In the genomic region with DNA sequence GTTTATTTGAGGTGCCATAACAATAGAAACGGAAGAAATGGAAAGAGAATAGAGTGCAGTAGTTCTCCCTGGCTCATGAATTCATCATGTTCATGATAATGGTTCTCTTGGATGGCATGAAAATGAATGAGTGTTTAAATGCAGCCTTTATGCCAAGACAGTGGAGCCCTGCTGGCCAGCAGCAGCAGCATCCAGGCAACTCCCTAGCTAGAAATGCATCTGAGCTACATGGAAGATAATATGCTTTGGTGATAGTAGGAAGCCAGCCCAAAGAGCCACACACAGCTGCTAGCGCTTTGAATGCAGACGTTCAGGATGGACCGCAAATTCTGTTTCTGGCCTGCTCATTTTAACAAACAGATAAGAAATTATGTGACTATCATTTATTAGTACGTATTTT, we compare ENCODE assay signal across 19 mouse cellular contexts.
DNase-seq lines count a peak whose midpoint lies in the region; ATAC-seq lines count a peak whose summit lies in the region.
"Had no signal": no experiment of that assay in that cellular context is flagged by ENCODE, and none has a peak within 500 bp of the region (broad histone marks: within the 10 kb centered on the region; RNA-seq: fewer than 3 reads in every experiment).

No protein-coding gene starts in this region.

- no peaks in the 10 kb centered on the region for H3K36me3 ChIP-seq in midbrain, embryonic 14.5 days (ENCODE audit: control insufficient read depth, insufficient read depth, low read length)
- H3K36me3 ChIP-seq in midbrain, embryonic 13.5 days = no peaks in the 10 kb centered on the region
- H3K36me3 ChIP-seq in hindbrain, embryonic 15.5 days = no peaks in the 10 kb centered on the region
- no peaks in the 10 kb centered on the region for H3K36me3 ChIP-seq in neural tube, embryonic 15.5 days
- H3K36me3 ChIP-seq: limb, embryonic 10.5 days; liver, embryonic 12.5 days; lung, embryonic 15.5 days; stomach, embryonic 15.5 days had no signal

- H3K4me2 ChIP-seq in midbrain, embryonic 14.5 days (ENCODE audit: low read length) = no peak overlapping the region
- H3K4me2 ChIP-seq in midbrain, embryonic 13.5 days (replicated peaks) = no peak overlapping the region
- H3K4me2 ChIP-seq in hindbrain, embryonic 15.5 days = no peak overlapping the region
- no peak overlapping the region for H3K4me2 ChIP-seq in neural tube, embryonic 15.5 days
- H3K4me2 ChIP-seq: liver, embryonic 12.5 days; lung, embryonic 15.5 days; stomach, embryonic 15.5 days had no signal

- H3K9me3 ChIP-seq in midbrain, embryonic 14.5 days (ENCODE audit: control insufficient read depth, low read length) = no peaks in the 10 kb centered on the region
- no peaks in the 10 kb centered on the region for H3K9me3 ChIP-seq in midbrain, embryonic 13.5 days
- H3K9me3 ChIP-seq in hindbrain, embryonic 15.5 days = no peaks in the 10 kb centered on the region
- H3K9me3 ChIP-seq in neural tube, embryonic 15.5 days (replicated peaks) = no peaks in the 10 kb centered on the region
- H3K9me3 ChIP-seq: limb, embryonic 10.5 days; liver, embryonic 12.5 days; lung, embryonic 15.5 days; stomach, embryonic 15.5 days had no signal

- ATAC-seq in cerebellum, adult (ENCODE audit: insufficient number of reproducible peaks, low FRiP score, low TSS enrichment) = no peak
- peak; percentile 50; the same call in 1 of the 2 replicates for ATAC-seq in midbrain, embryonic 14.5 days (ENCODE audit: low FRiP score, low TSS enrichment)
- ATAC-seq in midbrain, embryonic 13.5 days = no peak
- peak; percentile 71; the same call in 1 of the 2 replicates for ATAC-seq in hindbrain, embryonic 15.5 days (ENCODE audit: low FRiP score, low read depth)
- peak; percentile 68; the same call in 1 of the 2 replicates for ATAC-seq in neural tube, embryonic 15.5 days (ENCODE audit: low FRiP score)
- ATAC-seq in megakaryocyte progenitor cell, adult 5-6 weeks (replicated peaks; ENCODE audit: poor library complexity) = no peak
- ATAC-seq: activated CD4-positive, CD25-positive, alpha-beta regulatory T cell, adult 4 months; liver, embryonic 12.5 days had no signal

- no peak overlapping the region for H3K4me3 ChIP-seq in midbrain, embryonic 14.5 days (replicated peaks; ENCODE audit: low read depth, low read length)
- no peak overlapping the region for H3K4me3 ChIP-seq in midbrain, embryonic 13.5 days (replicated peaks)
- H3K4me3 ChIP-seq in hindbrain, embryonic 15.5 days = no peak overlapping the region
- no peak overlapping the region for H3K4me3 ChIP-seq in neural tube, embryonic 15.5 days (replicated peaks)
- H3K4me3 ChIP-seq: limb, embryonic 10.5 days; liver, embryonic 12.5 days; lung, embryonic 15.5 days; stomach, embryonic 15.5 days had no signal

- H3K27me3 ChIP-seq in midbrain, embryonic 14.5 days (ENCODE audit: control insufficient read depth, insufficient read depth, low read length) = no peaks in the 10 kb centered on the region
- no peaks in the 10 kb centered on the region for H3K27me3 ChIP-seq in midbrain, embryonic 13.5 days
- no peaks in the 10 kb centered on the region for H3K27me3 ChIP-seq in hindbrain, embryonic 15.5 days
- no peaks in the 10 kb centered on the region for H3K27me3 ChIP-seq in neural tube, embryonic 15.5 days (replicated peaks)
- H3K27me3 ChIP-seq: CH12.LX; liver, embryonic 12.5 days; lung, embryonic 15.5 days; stomach, embryonic 15.5 days had no signal

- no peak overlapping the region for H3K27ac ChIP-seq in midbrain, embryonic 14.5 days (replicated peaks; ENCODE audit: low read depth, low read length)
- no peak overlapping the region for H3K27ac ChIP-seq in midbrain, embryonic 13.5 days
- peak overlapping the region; percentile 51 for H3K27ac ChIP-seq in hindbrain, embryonic 15.5 days (replicated peaks)
- no peak overlapping the region for H3K27ac ChIP-seq in neural tube, embryonic 15.5 days (replicated peaks)
- H3K27ac ChIP-seq: limb, embryonic 10.5 days; liver, embryonic 12.5 days; lung, embryonic 15.5 days; stomach, embryonic 15.5 days had no signal

- no peak overlapping the region for H3K9ac ChIP-seq in midbrain, embryonic 14.5 days (replicated peaks; ENCODE audit: low read length)
- H3K9ac ChIP-seq in midbrain, embryonic 13.5 days (replicated peaks) = no peak overlapping the region
- H3K9ac ChIP-seq in hindbrain, embryonic 15.5 days = no peak overlapping the region
- H3K9ac ChIP-seq in neural tube, embryonic 15.5 days (replicated peaks) = no peak overlapping the region
- H3K9ac ChIP-seq: liver, embryonic 12.5 days; lung, embryonic 15.5 days; stomach, embryonic 15.5 days had no signal

- no peaks in the 10 kb centered on the region for H3K4me1 ChIP-seq in midbrain, embryonic 14.5 days (ENCODE audit: control insufficient read depth, insufficient read depth, low read length)
- H3K4me1 ChIP-seq in midbrain, embryonic 13.5 days (replicated peaks) = 0 out of 2 replicates have a peak, but pooled peaks cover 3% of the 10 kb centered on the region
- 0 out of 2 replicates have a peak, but pooled peaks cover 4% of the 10 kb centered on the region for H3K4me1 ChIP-seq in hindbrain, embryonic 15.5 days (replicated peaks)
- peaks cover 3% of the 10 kb centered on the region; the same call in 1 of the 2 replicates for H3K4me1 ChIP-seq in neural tube, embryonic 15.5 days
- H3K4me1 ChIP-seq: limb, embryonic 10.5 days; liver, embryonic 12.5 days; lung, embryonic 15.5 days; stomach, embryonic 15.5 days had no signal

- 56% methylated on average over 5 of the region's 5 CpGs for WGBS in midbrain, embryonic 14.5 days
- WGBS in midbrain, embryonic 13.5 days = 62% methylated on average over 5 of the region's 5 CpGs
- 26% methylated on average over 5 of the region's 5 CpGs for WGBS in hindbrain, embryonic 15.5 days
- 28% methylated on average over 5 of the region's 5 CpGs for WGBS in neural tube, embryonic 15.5 days

- DNase-seq in cerebellum, postnatal 10 days = peak; percentile 16 to 32
- peak; percentile 47 for DNase-seq in midbrain, embryonic 14.5 days
- no peak for DNase-seq in testis, postnatal 14 days (ENCODE audit: low spot score)
- DNase-seq: cerebellum, adult 2 months; kidney, adult 8-10 months; kidney, postnatal 36 days; retina, postnatal 1 day; thymus, postnatal 25 days had no signal

Comparison
In these comparisons a context has a peak if more than half of its experiments do, and no peak if none do; other contexts are left out.
1. ATAC-seq: peak in midbrain, embryonic 14.5 days (single experiment), hindbrain, embryonic 15.5 days (single experiment) and neural tube, embryonic 15.5 days (single experiment); none in cerebellum, adult (single experiment), midbrain, embryonic 13.5 days (single experiment) and megakaryocyte progenitor cell, adult 5-6 weeks (single experiment).